Mouse (Mus musculus) liver, embryonic 14.5 days (tissue): ENCODE results near the gene Treml2. TPM values are rescaled to one million over a fixed set of nuclear protein-coding genes. Genes with fewer than 3 reads are reported as not detected.

Source experiments
- ATAC-seq: fragments of 200-750 bp; cut with Nextera tagmentation; 2 replicates; pipeline ENCODE4 v1.8.0; 2017; ENCODE audit warnings: moderate number of reproducible peaks, mild to moderate bottlenecking, moderate library complexity; ENCODE audit not compliant: insufficient read depth
- DNase-seq, 3 experiments: peaks; one replicate each; pipeline ENCODE4 v3.0.0-alpha.2; 2012 to 2013; ENCODE audit warnings: low read depth in 3 of 3, low spot score in 3 of 3
- H3K27ac ChIP-seq: fragments of 300-500 bp; sonication (generic); 2 replicates; pipeline ENCODE4 v1.5.1; 2014; ENCODE audit warnings: moderate library complexity, mild to moderate bottlenecking, control low read depth, inconsistent platforms
- H3K27me3 ChIP-seq: fragments of 300-500 bp; sonication (generic); 2 replicates; pipeline ENCODE4 v1.6.1; 2014; ENCODE audit warnings: mild to moderate bottlenecking, low read length, moderate library complexity; ENCODE audit not compliant: control insufficient read depth, insufficient read depth
- H3K36me3 ChIP-seq: fragments of 300-500 bp; sonication (generic); replicated peaks from 2 replicates; pipeline ENCODE4 v1.6.1; 2014; ENCODE audit warnings: low read depth; ENCODE audit not compliant: control insufficient read depth, insufficient read depth
- H3K4me1 ChIP-seq, 2 experiments: fragments of 200-500 bp in 1 of 2; fragments of 300-500 bp in 1 of 2; sonication (generic) in 1 of 2; replicated peaks; 2 replicates each; pipeline ENCODE4 v1.6.1; 2012 to 2014; ENCODE audit warnings: antibody characterized with exemption in 1 of 2, inconsistent platforms in 1 of 2, low read length in 1 of 2; ENCODE audit not compliant: control insufficient read depth in 2 of 2, insufficient read depth in 2 of 2
- H3K4me2 ChIP-seq: fragments of 300-500 bp; sonication (generic); 2 replicates; pipeline ENCODE4 v1.6.1; 2014; ENCODE audit warnings: low read depth, mild to moderate bottlenecking, control low read depth, moderate library complexity
- H3K4me3 ChIP-seq, 2 experiments: fragments of 200-500 bp in 1 of 2; fragments of 300-500 bp in 1 of 2; sonication (generic) in 1 of 2; 2 replicates each; pipeline ENCODE4 v1.5.1; 2012 to 2014; ENCODE audit warnings: low read depth in 2 of 2, low read length in 2 of 2, mild to moderate bottlenecking in 2 of 2, control low read depth in 1 of 2, inconsistent platforms in 1 of 2, moderate library complexity in 1 of 2; ENCODE audit not compliant: insufficient read depth in 1 of 2
- H3K9ac ChIP-seq: fragments of 300-500 bp; sonication (generic); replicated peaks from 2 replicates; pipeline ENCODE4 v1.6.1; 2014; ENCODE audit warnings: mild to moderate bottlenecking, control low read depth, moderate library complexity
- H3K9me3 ChIP-seq: fragments of 300-500 bp; sonication (generic); 2 replicates; pipeline ENCODE4 v1.6.1; 2016; ENCODE audit warnings: low read length, mixed read lengths; ENCODE audit not compliant: control insufficient read depth
- CTCF ChIP-seq: IDR thresholded peaks from 2 replicates; pipeline ENCODE4 v1.5.1; 2016; ENCODE audit warnings: antibody characterized with exemption, low read depth, control low read depth
- EP300 ChIP-seq: IDR thresholded peaks from 2 replicates; pipeline ENCODE4 v1.6.1; 2016; ENCODE audit warnings: antibody characterized with exemption, low read depth
- WGBS: fragments of 180-500 bp; shearing (Covaris S2); extraction: QIAGEN DNeasy Blood & Tissue Kit; methylation state at CpG from one replicate; pipeline ENCODE4 v1.1.7; 2014; ENCODE audit not compliant: insufficient replicate concordance; 5-methylcytosine and 5-hydroxymethylcytosine counted together
- polyA plus RNA-seq, 2 experiments: library from polyadenylated mRNA; depleted of rRNA in 1 of 2; stranded (reverse) in 1 of 2; unstranded in 1 of 2; fragments of >200 nt; fragmentation: Nextera tagmentation in 1 of 2; extraction: Ambion mirVana in 1 of 2; gene quantifications; 2 replicates each; pipeline versions ENCODE4 v1.2.1 to v1.2.3; 2012 to 2014

Gene Treml2
- polyA plus RNA-seq, 2 experiments: 2.1 to 10.7 TPM

DNA sequence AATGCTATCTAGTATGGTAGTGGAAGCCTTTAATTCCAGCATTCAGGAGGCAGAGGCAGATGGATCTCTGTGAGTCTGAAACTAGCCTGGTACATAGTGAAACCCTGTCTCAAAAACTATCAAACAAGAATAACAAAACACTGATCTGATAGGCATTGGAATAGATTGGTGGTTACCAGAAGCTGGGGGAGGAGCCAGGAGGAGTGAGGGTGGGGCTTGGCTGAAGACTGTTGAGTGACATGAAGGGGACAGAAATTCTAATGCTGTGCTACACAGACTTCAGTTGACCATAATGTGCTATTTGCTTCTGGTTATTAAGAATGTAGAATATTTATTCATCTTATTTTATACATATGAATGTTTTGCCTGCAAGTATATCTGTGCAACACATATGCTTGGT is 31.0 kb upstream of the Treml2 start:
- ATAC-seq: no peak
- Histone ChIP-seq H3K4me1 (peaks cover 60 to 66% of the 10 kb centered on the region in 2 experiments), H3K36me3 (no peaks in the 10 kb centered on the region)

DNA sequence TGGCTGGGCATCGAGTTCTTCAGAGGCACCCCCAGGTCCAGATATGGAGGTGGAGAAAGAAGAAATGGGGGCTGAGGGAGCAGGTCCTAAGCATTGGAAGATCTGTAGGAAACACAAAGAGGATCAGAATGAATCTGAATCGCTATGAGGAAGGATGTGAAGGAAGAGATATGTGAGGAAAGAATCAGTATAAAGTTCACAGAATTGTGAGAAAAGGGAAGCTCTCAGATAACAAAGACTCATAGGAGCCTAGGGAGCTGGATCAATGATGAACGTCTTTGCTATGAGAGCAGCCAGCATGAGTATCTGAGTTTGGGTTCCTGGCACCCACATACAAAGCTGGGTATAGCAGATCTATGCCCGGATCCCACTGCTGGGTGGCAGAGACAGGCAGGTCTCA is 29.5 kb upstream of the Treml2 start:
- 42% methylated on average over 4 of the region's 4 CpGs for WGBS
- Histone ChIP-seq H3K4me2 (peak overlapping the region; percentile 59; the same call in 1 of the 2 replicates), H3K4me1 (peaks cover 59 to 66% of the 10 kb centered on the region in 2 experiments), H3K9me3 (no peaks in the 10 kb centered on the region), H3K36me3 (no peaks in the 10 kb centered on the region), H3K9ac (no peak overlapping the region), H3K4me3 (no peak overlapping the region), H3K27ac (no peak overlapping the region), H3K27me3 (no peaks in the 10 kb centered on the region)
- DNase-seq: no peak
- TF ChIP-seq CTCF (no peak), EP300 (no peak)
- ATAC-seq: no peak

More for the DNA sequence above, 31.0 kb upstream of the Treml2 start:
- Histone ChIP-seq H3K9me3 (no peaks in the 10 kb centered on the region), H3K27me3 (no peaks in the 10 kb centered on the region), H3K9ac (no peak overlapping the region), H3K4me3 (no peak overlapping the region), H3K27ac (no peak overlapping the region), H3K4me2 (no peak overlapping the region)
- TF ChIP-seq EP300: no peak
- no peak for TF ChIP-seq CTCF
- no peak for DNase-seq

DNA sequence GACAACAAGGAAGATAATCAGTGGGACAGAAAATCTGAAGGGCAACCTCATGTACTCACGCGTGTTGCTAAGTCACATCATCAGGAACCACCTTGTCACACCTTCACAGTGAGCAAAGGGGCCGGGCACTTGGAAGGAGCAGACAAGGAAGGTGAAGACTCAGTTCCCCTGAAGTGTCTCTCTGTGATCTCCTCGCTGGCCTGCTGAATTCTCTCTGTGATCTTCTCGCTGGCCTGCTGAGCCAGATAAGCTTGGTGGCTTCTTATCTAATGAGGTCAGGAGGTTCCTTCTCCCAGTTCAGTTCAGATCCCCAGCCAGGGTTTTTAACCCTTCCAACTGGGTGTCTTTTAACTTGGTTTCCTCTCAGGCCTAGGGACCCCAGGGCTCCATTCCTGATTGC is 27.1 kb upstream of the Treml2 start:
- peaks cover 59 to 70% of the 10 kb centered on the region in 2 experiments for H3K4me1 ChIP-seq
- no peaks in the 10 kb centered on the region for H3K27me3 ChIP-seq
- peak; percentile 93 for ATAC-seq
- no peaks in the 10 kb centered on the region for H3K36me3 ChIP-seq
- DNase-seq: peak; percentile 93 to 96 (median 95)
- H3K4me3 ChIP-seq: peak overlapping the region; percentile 37 to 56
- TF ChIP-seq EP300 (peak; percentile 99), CTCF (no peak)
- no peaks in the 10 kb centered on the region for H3K9me3 ChIP-seq
- peak overlapping the region; percentile 51 for H3K9ac ChIP-seq
- H3K4me2 ChIP-seq: peak overlapping the region; percentile 59
- H3K27ac ChIP-seq: peak overlapping the region; percentile 93
- 12% methylated on average over 5 of the region's 5 CpGs for WGBS

DNA sequence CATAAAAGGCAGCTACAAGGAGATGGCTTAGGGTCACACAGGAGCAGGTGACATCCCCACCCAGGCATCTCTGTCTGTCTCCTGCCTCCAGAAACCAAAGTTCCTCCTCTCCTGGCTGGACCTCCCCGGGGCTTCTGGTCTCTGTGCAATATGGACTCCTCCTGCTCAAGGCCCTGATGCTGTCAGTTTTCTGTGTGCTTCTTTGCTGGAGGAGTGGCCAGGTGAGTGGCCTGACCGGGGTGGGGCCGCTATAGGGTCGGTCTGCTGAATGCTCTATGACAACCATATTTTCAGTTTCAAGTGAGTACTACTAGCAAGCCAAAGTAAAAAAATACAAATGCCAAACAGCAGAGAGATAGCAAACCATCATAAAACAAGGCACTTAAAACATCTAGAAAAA is 26.7 kb upstream of the Treml2 start:
- Histone ChIP-seq H3K4me1 (peaks cover 54 to 66% of the 10 kb centered on the region in 2 experiments), H3K9ac (peak overlapping the region; percentile 14), H3K9me3 (no peaks in the 10 kb centered on the region), H3K27ac (peak overlapping the region; percentile 93), H3K27me3 (no peaks in the 10 kb centered on the region), H3K4me3 (peak overlapping the region; percentile 17 to 56), H3K36me3 (no peaks in the 10 kb centered on the region), H3K4me2 (peak overlapping the region; percentile 59)
- ATAC-seq (peak; percentile 48), DNase-seq (peak in 1 of 3 experiments; percentile 32)
- WGBS: 45% methylated on average over 4 of the region's 4 CpGs
- no peak for TF ChIP-seq EP300
- TF ChIP-seq CTCF: no peak

DNA sequence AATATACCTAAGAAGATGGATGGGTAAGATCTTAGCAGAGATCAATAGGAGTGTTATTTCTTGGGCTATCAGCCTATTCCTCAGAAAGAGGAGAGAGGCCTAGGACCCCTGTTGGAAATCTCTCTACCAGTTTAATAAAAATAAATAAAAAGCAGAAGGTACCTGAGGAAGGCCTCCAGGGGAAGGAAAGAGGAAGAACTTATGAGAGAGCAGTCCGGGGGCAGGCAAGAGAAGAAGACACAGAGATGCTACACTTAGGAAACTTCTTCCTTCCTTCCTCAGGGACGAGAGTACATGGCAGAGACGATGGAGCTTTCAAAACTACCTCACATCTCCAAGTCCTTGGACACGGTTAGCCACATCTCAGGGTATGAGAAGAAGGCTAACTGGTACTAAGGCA is 25.2 kb upstream of the Treml2 start:
- peak overlapping the region; percentile 60 for H3K27ac ChIP-seq
- H3K27me3 ChIP-seq: no peaks in the 10 kb centered on the region
- no peak overlapping the region for H3K4me3 ChIP-seq
- TF ChIP-seq CTCF (no peak), EP300 (no peak)
- H3K36me3 ChIP-seq: no peaks in the 10 kb centered on the region
- ATAC-seq (no peak), DNase-seq (no peak)
- WGBS: 51% methylated on average over 4 of the region's 4 CpGs
- H3K9me3 ChIP-seq: no peaks in the 10 kb centered on the region
- no peak overlapping the region for H3K9ac ChIP-seq
- peaks cover 47 to 63% of the 10 kb centered on the region in 2 experiments for H3K4me1 ChIP-seq
- H3K4me2 ChIP-seq: peak overlapping the region; percentile 20; the same call in 1 of the 2 replicates
